Mouse (Mus musculus): Measurements from ENCODE around the gene Tmem88. TPM values are rescaled to one million over a fixed set of nuclear protein-coding genes. Genes with fewer than 3 reads are reported as not detected.

The Tmem88 gene
- polyA plus RNA-seq, 1 experiment from 2014 or later = 61.3 TPM

DNA sequence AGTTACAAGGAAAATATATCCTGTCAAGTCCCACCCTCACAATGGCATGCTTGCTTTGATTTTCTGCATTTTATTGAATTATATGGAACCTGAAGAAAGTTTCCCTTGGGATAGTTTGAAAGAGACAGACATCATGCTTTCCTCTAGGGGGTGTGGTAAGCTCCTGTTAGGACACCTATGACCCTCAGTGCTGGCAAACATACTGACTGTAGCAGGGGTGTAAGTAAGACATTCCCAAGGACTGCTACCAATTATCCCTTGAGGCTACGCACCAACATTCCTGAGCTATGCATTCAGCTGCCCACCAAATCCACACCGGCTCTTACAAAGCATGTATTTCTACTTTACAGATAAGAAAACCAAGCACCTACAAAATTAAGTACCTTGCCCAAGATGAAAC, 35.6 kb downstream of the Tmem88 start:
- H3K36me3 ChIP-seq (ENCODE audit: insufficient read depth, low read length) = peaks cover 50% of the 10 kb centered on the region

DNA sequence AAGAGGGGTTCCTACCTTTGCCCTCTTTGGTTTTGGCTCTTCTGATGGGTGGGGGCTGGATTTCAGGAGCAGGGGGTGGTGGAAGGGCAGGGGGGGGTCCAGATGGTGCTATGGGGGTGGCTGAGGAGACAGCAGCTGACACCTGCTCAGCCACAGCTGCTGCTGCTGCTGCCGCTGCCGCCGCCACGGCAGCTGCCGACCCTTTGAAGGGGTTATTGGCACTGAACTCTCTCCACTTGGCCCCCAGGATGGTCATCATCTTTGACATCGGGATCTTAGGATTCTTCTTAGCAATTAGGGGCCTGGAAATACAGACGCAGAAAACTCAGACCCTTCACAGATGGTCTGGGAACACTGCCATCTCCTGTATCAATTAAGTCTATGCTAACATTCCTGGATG, 36.0 kb downstream of the Tmem88 start:
- no peak overlapping the region for H3K4me2 ChIP-seq (ENCODE audit: low read length)
- WGBS = 59% methylated on average over 7 of the region's 7 CpGs
- H3K36me3 ChIP-seq (ENCODE audit: insufficient read depth, low read length) = peaks cover 55% of the 10 kb centered on the region
- H3K9me3 ChIP-seq (replicated peaks; ENCODE audit: low read length) = no peaks in the 10 kb centered on the region
- peaks cover 26% of the 10 kb centered on the region for H3K4me1 ChIP-seq (replicated peaks; ENCODE audit: insufficient read depth, low read length)
- no peak overlapping the region for H3K4me3 ChIP-seq (replicated peaks; ENCODE audit: low read depth, low read length)
- no peak overlapping the region for H3K27ac ChIP-seq
- ATAC-seq (replicated peaks; ENCODE audit: low FRiP score, low read depth) = no peak
- H3K9ac ChIP-seq (ENCODE audit: low read depth, low read length) = no peak overlapping the region
- no peak for DNase-seq (ENCODE audit: low spot score)
- no peaks in the 10 kb centered on the region for H3K27me3 ChIP-seq (ENCODE audit: insufficient read depth, low read length)
- no peak for TF ChIP-seq CTCF (IDR thresholded peaks at IDR 0.05; ENCODE audit: low read depth)

More for the DNA sequence above, 35.6 kb downstream of the Tmem88 start:
- H3K9me3 ChIP-seq (replicated peaks; ENCODE audit: low read length) = no peaks in the 10 kb centered on the region
- H3K9ac ChIP-seq (ENCODE audit: low read depth, low read length) = no peak overlapping the region
- no peak for ATAC-seq (replicated peaks; ENCODE audit: low FRiP score, low read depth)
- H3K4me2 ChIP-seq (ENCODE audit: low read length) = no peak overlapping the region
- H3K4me3 ChIP-seq (replicated peaks; ENCODE audit: low read depth, low read length) = no peak overlapping the region
- DNase-seq (ENCODE audit: low spot score) = peak; percentile 68
- no peak overlapping the region for H3K27ac ChIP-seq
- WGBS = 73% methylated on average over 2 of the region's 2 CpGs
- H3K27me3 ChIP-seq (ENCODE audit: insufficient read depth, low read length) = no peaks in the 10 kb centered on the region
- TF ChIP-seq CTCF (IDR thresholded peaks at IDR 0.05; ENCODE audit: low read depth) = peak; percentile 52
- H3K4me1 ChIP-seq (replicated peaks; ENCODE audit: insufficient read depth, low read length) = peaks cover 26% of the 10 kb centered on the region

DNA sequence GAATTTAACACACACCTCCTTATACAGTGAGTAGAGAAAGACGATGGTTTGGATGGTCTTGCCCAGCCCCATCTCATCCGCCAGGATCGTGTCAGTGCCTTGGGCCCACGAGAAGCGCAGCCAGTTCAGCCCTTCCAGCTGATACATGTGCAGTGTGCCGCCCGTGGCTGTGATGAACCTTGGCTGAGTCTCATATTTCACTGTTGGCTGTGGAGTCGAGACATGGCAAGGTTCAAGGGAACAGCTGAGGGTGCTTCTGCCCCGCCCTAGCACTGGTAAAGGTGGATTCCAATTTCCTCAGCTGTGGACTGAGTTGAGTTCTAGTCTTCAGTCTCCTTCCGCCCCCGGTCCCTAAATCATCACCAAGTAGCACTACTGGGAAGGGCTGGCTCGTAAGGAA, 40.3 kb downstream of the Tmem88 start:
- Histone ChIP-seq H3K4me3 (replicated peaks; ENCODE audit: low read depth, low read length) (no peak overlapping the region), H3K27me3 (ENCODE audit: insufficient read depth, low read length) (no peaks in the 10 kb centered on the region), H3K9me3 (replicated peaks; ENCODE audit: low read length) (no peaks in the 10 kb centered on the region), H3K27ac (no peak overlapping the region), H3K4me1 (replicated peaks; ENCODE audit: insufficient read depth, low read length) (no peaks in the 10 kb centered on the region), H3K4me2 (ENCODE audit: low read length) (no peak overlapping the region), H3K36me3 (ENCODE audit: insufficient read depth, low read length) (peaks cover 93% of the 10 kb centered on the region), H3K9ac (ENCODE audit: low read depth, low read length) (no peak overlapping the region)
- no peak for TF ChIP-seq CTCF (IDR thresholded peaks at IDR 0.05; ENCODE audit: low read depth)
- no peak for ATAC-seq (replicated peaks; ENCODE audit: low FRiP score, low read depth)
- no peak for DNase-seq (ENCODE audit: low spot score)
- WGBS = 69% methylated on average over 12 of the region's 12 CpGs

DNA sequence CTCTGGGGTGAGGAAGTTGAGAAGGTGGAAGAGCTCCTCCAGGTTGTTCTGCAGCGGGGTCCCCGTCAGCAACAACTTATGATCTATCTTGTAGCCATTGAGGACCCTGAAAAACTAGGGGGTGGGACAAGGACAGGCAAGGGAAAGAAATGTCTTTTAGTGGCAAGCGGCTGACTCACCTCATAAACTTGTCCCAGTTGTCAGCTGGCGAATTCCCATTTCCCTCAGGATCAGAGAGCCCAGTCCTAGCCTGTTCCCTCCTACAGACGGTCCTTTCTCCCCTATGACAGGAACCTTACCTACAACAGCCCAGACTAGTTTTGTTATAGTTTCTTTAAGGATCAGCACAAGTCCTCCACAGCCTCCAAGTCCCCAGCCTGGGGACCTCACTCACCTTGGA, 41.5 kb downstream of the Tmem88 start:
- TF ChIP-seq CTCF (IDR thresholded peaks at IDR 0.05; ENCODE audit: low read depth) = no peak
- H3K4me1 ChIP-seq (replicated peaks; ENCODE audit: insufficient read depth, low read length) = no peaks in the 10 kb centered on the region
- no peak overlapping the region for H3K9ac ChIP-seq (ENCODE audit: low read depth, low read length)
- ATAC-seq (replicated peaks; ENCODE audit: low FRiP score, low read depth) = no peak
- H3K27ac ChIP-seq = no peak overlapping the region
- no peak for DNase-seq (ENCODE audit: low spot score)
- no peak overlapping the region for H3K4me3 ChIP-seq (replicated peaks; ENCODE audit: low read depth, low read length)
- WGBS = 70% methylated on average over 5 of the region's 5 CpGs
- H3K36me3 ChIP-seq (ENCODE audit: insufficient read depth, low read length) = peaks cover 92% of the 10 kb centered on the region
- H3K9me3 ChIP-seq (replicated peaks; ENCODE audit: low read length) = no peaks in the 10 kb centered on the region
- no peak overlapping the region for H3K4me2 ChIP-seq (ENCODE audit: low read length)
- no peaks in the 10 kb centered on the region for H3K27me3 ChIP-seq (ENCODE audit: insufficient read depth, low read length)

Other genes starting within 250 kb of the Tmem88 start
- gene Alox12b, start 241.2 kb downstream of the Tmem88 start, polyA plus RNA-seq (2015; fragmentation: Nextera tagmentation; extraction: Ambion mirVana) = 0.27 and 0.36 TPM in 2 replicates
- 0.17 and 0.61 TPM in 2 replicates for gene Alox8, start 200.4 kb downstream of the Tmem88 start, polyA plus RNA-seq (2015; fragmentation: Nextera tagmentation; extraction: Ambion mirVana)
- 0.13 and 0.24 TPM in 2 replicates for gene Gucy2e, start 161.2 kb downstream of the Tmem88 start, polyA plus RNA-seq (2015; fragmentation: Nextera tagmentation; extraction: Ambion mirVana)
- 12.6 and 14.5 TPM in 2 replicates for gene Cntrob, start 74.5 kb downstream of the Tmem88 start, polyA plus RNA-seq (2015; fragmentation: Nextera tagmentation; extraction: Ambion mirVana)
- gene Trappc1, start 74.3 kb downstream of the Tmem88 start, polyA plus RNA-seq (2015; fragmentation: Nextera tagmentation; extraction: Ambion mirVana) = 171 and 173 TPM in 2 replicates
- 2.5 and 2.8 TPM in 2 replicates for gene Kcnab3, start 72.0 kb downstream of the Tmem88 start, polyA plus RNA-seq (2015; fragmentation: Nextera tagmentation; extraction: Ambion mirVana)
- gene Rnf227, start 57.8 kb downstream of the Tmem88 start, polyA plus RNA-seq (2015; fragmentation: Nextera tagmentation; extraction: Ambion mirVana) = 15.6 and 18.3 TPM in 2 replicates
- gene Chd3, start 28.8 kb downstream of the Tmem88 start, polyA plus RNA-seq (2015; fragmentation: Nextera tagmentation; extraction: Ambion mirVana) = 38.0 and 42.3 TPM in 2 replicates
- 183 and 198 TPM in 2 replicates for gene Naa38, start 2.7 kb downstream of the Tmem88 start, polyA plus RNA-seq (2015; fragmentation: Nextera tagmentation; extraction: Ambion mirVana)
- gene Cyb5d1, start 2.6 kb downstream of the Tmem88 start, polyA plus RNA-seq (2015; fragmentation: Nextera tagmentation; extraction: Ambion mirVana) = 16.6 and 19.8 TPM in 2 replicates
- gene Kdm6b, start 15.4 kb upstream of the Tmem88 start, polyA plus RNA-seq (2015; fragmentation: Nextera tagmentation; extraction: Ambion mirVana) = 23.2 and 26.8 TPM in 2 replicates
- gene Dnah2, start 150.9 kb upstream of the Tmem88 start, polyA plus RNA-seq (2015; fragmentation: Nextera tagmentation; extraction: Ambion mirVana) = 0.32 and 0.52 TPM in 2 replicates
- 7.7 and 7.8 TPM in 2 replicates for gene Efnb3, start 162.0 kb upstream of the Tmem88 start, polyA plus RNA-seq (2015; fragmentation: Nextera tagmentation; extraction: Ambion mirVana)
- 17.9 and 19.4 TPM in 2 replicates for gene Wrap53, start 182.0 kb upstream of the Tmem88 start, polyA plus RNA-seq (2015; fragmentation: Nextera tagmentation; extraction: Ambion mirVana)
- gene Trp53, start 182.1 kb upstream of the Tmem88 start, polyA plus RNA-seq (2015; fragmentation: Nextera tagmentation; extraction: Ambion mirVana) = 117 and 121 TPM in 2 replicates
- 13.7 and 16.3 TPM in 2 replicates for gene Atp1b2, start 207.7 kb upstream of the Tmem88 start, polyA plus RNA-seq (2015; fragmentation: Nextera tagmentation; extraction: Ambion mirVana)
- gene Shbg, start 219.7 kb upstream of the Tmem88 start, polyA plus RNA-seq (2015; fragmentation: Nextera tagmentation; extraction: Ambion mirVana) = 0.13 TPM in 1 of 2 replicates, not detected in the other
- gene Sat2, start 223.8 kb upstream of the Tmem88 start, polyA plus RNA-seq (2015; fragmentation: Nextera tagmentation; extraction: Ambion mirVana) = 27.6 and 31.3 TPM in 2 replicates
- 17.4 and 18.4 TPM in 2 replicates for gene Fxr2, start 234.8 kb upstream of the Tmem88 start, polyA plus RNA-seq (2015; fragmentation: Nextera tagmentation; extraction: Ambion mirVana)

Measured in kidney, postnatal 0 days (tissue).